In the genomic region with DNA sequence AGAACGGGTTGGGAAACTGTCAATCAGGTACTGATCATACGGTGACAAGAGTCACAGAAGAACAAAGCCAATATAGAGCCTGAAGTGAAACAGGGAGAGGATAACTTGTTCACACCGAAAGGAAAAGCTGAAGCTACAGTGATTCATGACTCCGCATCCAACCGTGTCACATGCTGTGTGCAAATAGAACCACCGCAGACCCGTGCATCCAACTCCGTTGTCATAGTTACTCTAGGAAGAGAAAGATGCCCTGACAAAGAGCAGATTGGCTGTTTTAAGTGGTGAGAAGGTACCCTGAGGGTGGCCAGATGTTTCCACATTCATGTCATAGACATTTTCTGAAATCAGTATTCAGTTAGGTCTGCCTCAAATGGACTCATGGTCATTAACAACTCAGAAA, we compare ENCODE assay signal across 19 mouse cellular contexts.
DNase-seq lines count a peak whose midpoint lies in the region; ATAC-seq and TF ChIP-seq lines count a peak whose summit lies in the region.
"Had no signal": no experiment of that assay in that cellular context is flagged by ENCODE, and none has a peak within 500 bp of the region (broad histone marks: within the 10 kb centered on the region; RNA-seq: fewer than 3 reads in every experiment).

No protein-coding gene starts in this region.

- no peak overlapping the region for H3K4me3 ChIP-seq in forebrain, embryonic 14.5 days (ENCODE audit: low read depth, low read length)
- H3K4me3 ChIP-seq in forebrain, embryonic 15.5 days: no peak overlapping the region
- H3K4me3 ChIP-seq in midbrain, postnatal 0 days (ENCODE audit: low read depth, low read length): no peak overlapping the region
- H3K4me3 ChIP-seq: embryonic facial prominence, embryonic 15.5 days; hindbrain, embryonic 13.5 days; limb, embryonic 12.5 days; liver, embryonic 13.5 days had no signal

- H3K27me3 ChIP-seq in forebrain, embryonic 14.5 days (replicated peaks; ENCODE audit: control insufficient read depth, insufficient read depth, low read length): no peaks in the 10 kb centered on the region
- no peaks in the 10 kb centered on the region for H3K27me3 ChIP-seq in forebrain, embryonic 15.5 days
- no peaks in the 10 kb centered on the region for H3K27me3 ChIP-seq in midbrain, postnatal 0 days (ENCODE audit: insufficient read depth, low read length)
- H3K27me3 ChIP-seq: CH12.LX; embryonic facial prominence, embryonic 15.5 days; hindbrain, embryonic 13.5 days; limb, embryonic 12.5 days; liver, embryonic 13.5 days had no signal

- no peak for TF ChIP-seq CTCF in brain, embryonic 14.5 days (IDR thresholded peaks at IDR 0.05; ENCODE audit: borderline replicate concordance, extremely low read depth, insufficient read depth, insufficient read length)
- TF ChIP-seq CTCF in midbrain, postnatal 0 days (IDR thresholded peaks at IDR 0.05): no peak

- DNase-seq in forebrain, embryonic 14.5 days (ENCODE audit: low spot score): peak; percentile 30
- DNase-seq in left cerebral cortex, adult 11 months (ENCODE audit: low spot score): peak; percentile 8
- no peak for DNase-seq in left cerebral cortex, postnatal 36 days (ENCODE audit: low spot score in 2 of 2)
- peak; percentile 59 for DNase-seq in brain, embryonic 14.5 days (ENCODE audit: low read depth)
- peak; percentile 56 for DNase-seq in midbrain, postnatal 0 days (ENCODE audit: low spot score)
- no peak for DNase-seq in kidney, postnatal 14 days
- DNase-seq: cerebellum, adult 11 months; cerebellum, postnatal 14 days; embryo, embryonic 11 days; gastrocnemius, postnatal 36 days; kidney, adult 8-10 months; kidney, postnatal 4 days; liver, embryonic 13.5 days; thymus, postnatal 36 days had no signal

- H3K4me1 ChIP-seq in forebrain, embryonic 14.5 days (ENCODE audit: control insufficient read depth, insufficient read depth, low read length): no peaks in the 10 kb centered on the region
- no peaks in the 10 kb centered on the region for H3K4me1 ChIP-seq in forebrain, embryonic 15.5 days
- H3K4me1 ChIP-seq in midbrain, postnatal 0 days (ENCODE audit: insufficient read depth, low read length): no peaks in the 10 kb centered on the region
- H3K4me1 ChIP-seq: hindbrain, embryonic 13.5 days; limb, embryonic 12.5 days; liver, embryonic 13.5 days had no signal

- H3K36me3 ChIP-seq in forebrain, embryonic 14.5 days (ENCODE audit: control insufficient read depth, insufficient read depth, low read length): no peaks in the 10 kb centered on the region
- H3K36me3 ChIP-seq in forebrain, embryonic 15.5 days: no peaks in the 10 kb centered on the region
- H3K36me3 ChIP-seq in midbrain, postnatal 0 days (ENCODE audit: insufficient read depth, low read length): no peaks in the 10 kb centered on the region
- H3K36me3 ChIP-seq: embryonic facial prominence, embryonic 15.5 days; hindbrain, embryonic 13.5 days; limb, embryonic 12.5 days; liver, embryonic 13.5 days had no signal

- TF ChIP-seq POLR2A in brain, embryonic 14.5 days (IDR thresholded peaks at IDR 0.05; ENCODE audit: borderline replicate concordance, extremely low read depth, insufficient read depth, insufficient read length, poor library complexity, severe bottlenecking): no peak

- H3K9me3 ChIP-seq in forebrain, embryonic 14.5 days (replicated peaks; ENCODE audit: control insufficient read depth, low read length): no peaks in the 10 kb centered on the region
- no peaks in the 10 kb centered on the region for H3K9me3 ChIP-seq in forebrain, embryonic 15.5 days
- H3K9me3 ChIP-seq in midbrain, postnatal 0 days (ENCODE audit: low read length): no peaks in the 10 kb centered on the region
- H3K9me3 ChIP-seq: embryonic facial prominence, embryonic 15.5 days; liver, embryonic 13.5 days had no signal

- no peak overlapping the region for H3K4me2 ChIP-seq in forebrain, embryonic 14.5 days (ENCODE audit: low read length)
- H3K4me2 ChIP-seq in forebrain, embryonic 15.5 days (replicated peaks): no peak overlapping the region
- H3K4me2 ChIP-seq in midbrain, postnatal 0 days (ENCODE audit: low read depth, low read length, poor library complexity, severe bottlenecking): no peak overlapping the region
- H3K4me2 ChIP-seq: embryonic facial prominence, embryonic 15.5 days; hindbrain, embryonic 13.5 days; limb, embryonic 12.5 days; liver, embryonic 13.5 days had no signal

- ATAC-seq in forebrain, embryonic 14.5 days: no peak
- ATAC-seq in forebrain, embryonic 15.5 days (replicated peaks): no peak
- no peak; the same call in 1 of the 2 replicates for ATAC-seq in midbrain, postnatal 0 days (ENCODE audit: low FRiP score)

- WGBS in forebrain, embryonic 14.5 days: 71% methylated on average over 8 of the region's 8 CpGs
- 58% methylated on average over 8 of the region's 8 CpGs for WGBS in forebrain, embryonic 15.5 days
- WGBS in midbrain, postnatal 0 days: 47% methylated on average over 8 of the region's 8 CpGs

- H3K27ac ChIP-seq in forebrain, embryonic 14.5 days (ENCODE audit: low read depth, low read length): no peak overlapping the region
- no peak overlapping the region for H3K27ac ChIP-seq in forebrain, embryonic 15.5 days (replicated peaks)
- H3K27ac ChIP-seq in midbrain, postnatal 0 days (ENCODE audit: low read depth, low read length): no peak overlapping the region
- H3K27ac ChIP-seq: embryonic facial prominence, embryonic 15.5 days; hindbrain, embryonic 13.5 days; limb, embryonic 12.5 days; liver, embryonic 13.5 days had no signal

- H3K9ac ChIP-seq in forebrain, embryonic 14.5 days (ENCODE audit: low read length): no peak overlapping the region
- no peak overlapping the region for H3K9ac ChIP-seq in forebrain, embryonic 15.5 days (replicated peaks)
- no peak overlapping the region for H3K9ac ChIP-seq in midbrain, postnatal 0 days (replicated peaks; ENCODE audit: low read length, poor library complexity, severe bottlenecking)
- H3K9ac ChIP-seq: embryonic facial prominence, embryonic 15.5 days; hindbrain, embryonic 13.5 days; limb, embryonic 12.5 days; liver, embryonic 13.5 days had no signal

- intact Hi-C loops in left cerebral cortex, postnatal 36 days (cut with DNase I): no loop called here

Comparison
In these comparisons a context has a peak if more than half of its experiments do, and no peak if none do; other contexts are left out.
1. DNase-seq: peak in forebrain, embryonic 14.5 days (single experiment), left cerebral cortex, adult 11 months (single experiment), brain, embryonic 14.5 days (single experiment) and midbrain, postnatal 0 days (single experiment); none in left cerebral cortex, postnatal 36 days (0 of 2) and kidney, postnatal 14 days (single experiment).